Mouse (Mus musculus) forebrain, embryonic 14.5 days (tissue): Measurements from ENCODE around the gene Fam8a1. TPM values are rescaled to one million over a fixed set of nuclear protein-coding genes. Genes with fewer than 3 reads are reported as not detected.

Source experiments
- ATAC-seq: fragments of 200-750 bp; cut with Nextera tagmentation; 2 replicates; pipeline ENCODE4 v1.8.0; 2017; ENCODE audit warnings: mild to moderate bottlenecking, moderate library complexity
- DNase-seq: peaks from one replicate; pipeline ENCODE4 v3.0.0-alpha.2; 2015; ENCODE audit warnings: low spot score
- H3K27ac ChIP-seq: fragments of 300-500 bp; sonication (generic); 2 replicates; pipeline ENCODE4 v1.5.1; 2014; ENCODE audit warnings: low read depth, mild to moderate bottlenecking, control low read depth, low read length, moderate library complexity
- H3K27me3 ChIP-seq: fragments of 300-500 bp; sonication (generic); replicated peaks from 2 replicates; pipeline ENCODE4 v1.6.1; 2014; ENCODE audit warnings: low read length, control low read depth, mixed read lengths; ENCODE audit not compliant: control insufficient read depth, insufficient read depth
- H3K36me3 ChIP-seq: fragments of 300-500 bp; sonication (generic); 2 replicates; pipeline ENCODE4 v1.6.1; 2014; ENCODE audit warnings: low read length, control low read depth; ENCODE audit not compliant: control insufficient read depth, insufficient read depth
- H3K4me1 ChIP-seq: fragments of 300-500 bp; sonication (generic); 2 replicates; pipeline ENCODE4 v1.6.1; 2014; ENCODE audit warnings: antibody characterized with exemption, low read length, control low read depth; ENCODE audit not compliant: control insufficient read depth, insufficient read depth
- H3K4me2 ChIP-seq: fragments of 300-500 bp; sonication (generic); 2 replicates; pipeline ENCODE4 v1.6.1; 2014; ENCODE audit warnings: mild to moderate bottlenecking, control low read depth, low read length
- H3K4me3 ChIP-seq: fragments of 300-500 bp; sonication (generic); 2 replicates; pipeline ENCODE4 v1.5.1; 2014; ENCODE audit warnings: low read depth, low read length, control low read depth
- H3K9ac ChIP-seq: fragments of 300-500 bp; sonication (generic); 2 replicates; pipeline ENCODE4 v1.6.1; 2014; ENCODE audit warnings: mild to moderate bottlenecking, low read length, control low read depth, moderate library complexity
- H3K9me3 ChIP-seq: fragments of 300-500 bp; sonication (generic); replicated peaks from 2 replicates; pipeline ENCODE4 v1.6.1; 2016; ENCODE audit warnings: low read length, control low read depth, mixed read lengths; ENCODE audit not compliant: control insufficient read depth
- WGBS: fragments of 180-500 bp; shearing (Covaris S2); extraction: QIAGEN DNeasy Blood & Tissue Kit; methylation state at CpG from one replicate; pipeline ENCODE4 v1.1.7; 2014; 5-methylcytosine and 5-hydroxymethylcytosine counted together
- polyA plus RNA-seq: library from polyadenylated mRNA; unstranded; fragments of >200 nt; fragmentation: Nextera tagmentation; extraction: Ambion mirVana; gene quantifications from 2 replicates; pipeline ENCODE4 v1.2.1, GENCODE M21; 2014

Gene Fam8a1
- polyA plus RNA-seq, 1 experiment from 2014 or later: 14.9 TPM

DNA sequence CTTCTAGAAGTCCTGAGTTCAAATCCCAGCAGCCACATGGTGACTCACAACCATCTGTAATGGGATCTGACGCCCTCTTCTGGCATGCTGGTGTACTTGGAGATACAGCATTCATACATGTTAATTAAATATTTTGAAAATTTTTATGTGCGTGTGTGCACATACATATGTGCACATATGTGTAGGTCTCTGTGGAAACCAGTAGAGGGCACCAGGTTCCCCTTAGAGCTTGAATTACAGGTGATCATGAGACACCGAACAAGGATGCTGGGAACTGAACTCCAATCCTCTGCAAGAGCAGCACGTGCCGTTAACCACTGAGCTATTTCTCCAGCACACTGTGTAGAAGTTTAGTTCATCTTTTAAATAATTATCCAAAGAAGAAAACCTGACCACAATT, 10.1 kb upstream of the Fam8a1 start:
- H3K27ac ChIP-seq: no peak overlapping the region
- H3K27me3 ChIP-seq: no peaks in the 10 kb centered on the region
- no peaks in the 10 kb centered on the region for H3K36me3 ChIP-seq
- no peak for ATAC-seq
- H3K4me1 ChIP-seq: no peaks in the 10 kb centered on the region
- H3K9me3 ChIP-seq: no peaks in the 10 kb centered on the region
- H3K4me2 ChIP-seq: no peak overlapping the region
- H3K9ac ChIP-seq: no peak overlapping the region
- H3K4me3 ChIP-seq: no peak overlapping the region
- 92% methylated on average over 5 of the region's 5 CpGs for WGBS
- no peak for DNase-seq

DNA sequence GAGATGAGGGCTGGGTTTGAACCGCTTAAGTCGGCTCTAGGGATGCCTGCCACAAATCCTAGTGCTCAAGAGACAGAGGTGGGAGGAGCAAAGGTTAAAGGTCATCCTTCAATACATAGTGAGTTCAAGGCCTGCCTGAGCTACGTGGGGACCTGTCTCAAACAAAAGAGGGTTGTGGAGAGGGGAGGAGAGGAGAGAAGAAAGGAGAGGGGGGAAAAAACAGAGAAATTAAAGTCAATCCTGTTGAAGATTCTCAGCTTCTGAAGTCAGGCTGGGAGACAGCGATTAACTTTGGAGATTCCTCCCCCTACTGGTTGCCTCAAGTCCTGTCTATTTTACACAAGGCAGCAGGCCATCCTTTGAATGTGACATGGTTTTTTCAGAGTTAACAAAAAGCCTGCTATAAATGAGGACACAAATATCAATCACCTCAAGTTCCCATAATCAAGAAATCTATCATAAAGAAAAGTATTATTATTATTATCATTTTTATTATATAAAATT, 5.8 kb upstream of the Fam8a1 start:
- DNase-seq (peak; percentile 86), ATAC-seq (no peak)
- H3K27me3 ChIP-seq: no peaks in the 10 kb centered on the region
- WGBS: 30% methylated on average over 4 of the region's 4 CpGs
- no peaks in the 10 kb centered on the region for H3K36me3 ChIP-seq
- H3K9me3 ChIP-seq: no peaks in the 10 kb centered on the region
- no peak overlapping the region for H3K4me2 ChIP-seq
- no peak overlapping the region for H3K4me3 ChIP-seq
- H3K4me1 ChIP-seq: no peaks in the 10 kb centered on the region
- no peak overlapping the region for H3K27ac ChIP-seq
- H3K9ac ChIP-seq: no peak overlapping the region

DNA sequence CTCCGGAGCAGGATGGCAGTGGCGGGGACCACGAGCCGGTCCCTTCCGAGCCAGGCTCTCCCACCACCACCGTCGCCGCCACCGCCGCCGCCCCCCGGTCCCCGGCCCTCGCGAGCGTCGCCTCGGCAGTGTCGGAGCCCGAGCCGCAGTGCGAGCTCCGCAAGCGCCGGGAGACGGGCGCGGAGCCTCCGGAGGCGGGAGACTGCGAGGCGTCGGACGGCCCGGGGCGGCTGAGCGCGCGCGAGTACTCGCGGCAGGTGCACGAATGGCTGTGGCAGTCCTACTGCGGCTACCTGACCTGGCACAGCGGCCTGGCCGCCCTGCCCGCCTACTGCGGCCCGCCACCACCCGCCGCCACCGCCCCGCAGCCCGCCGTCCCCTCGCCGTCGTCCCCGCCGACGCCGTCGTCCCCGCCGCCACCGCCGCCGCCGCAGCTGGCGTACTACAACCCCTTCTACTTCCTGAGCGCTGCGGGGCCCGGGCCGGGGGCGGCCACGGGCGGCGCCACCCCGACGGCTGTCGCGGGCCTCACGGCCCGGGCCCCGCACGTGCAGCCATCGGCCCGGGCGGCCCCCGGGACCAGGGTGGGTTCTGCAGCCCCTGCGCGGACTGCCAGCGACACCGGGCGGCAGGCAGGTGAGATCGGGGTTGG, 424 bp downstream of the Fam8a1 start:
- under 1% methylated on average over 44 of the region's 96 CpGs for WGBS
- ATAC-seq (peak; percentile 68), DNase-seq (peak; percentile 38)
- Histone ChIP-seq H3K27ac (peak overlapping the region; percentile 87), H3K4me2 (peak overlapping the region; percentile 73), H3K9me3 (no peaks in the 10 kb centered on the region), H3K36me3 (peaks cover 32% of the 10 kb centered on the region), H3K9ac (peak overlapping the region; percentile 92), H3K27me3 (no peaks in the 10 kb centered on the region), H3K4me1 (peaks cover 12% of the 10 kb centered on the region; the same call in 1 of the 2 replicates), H3K4me3 (peak overlapping the region; percentile 89)

DNA sequence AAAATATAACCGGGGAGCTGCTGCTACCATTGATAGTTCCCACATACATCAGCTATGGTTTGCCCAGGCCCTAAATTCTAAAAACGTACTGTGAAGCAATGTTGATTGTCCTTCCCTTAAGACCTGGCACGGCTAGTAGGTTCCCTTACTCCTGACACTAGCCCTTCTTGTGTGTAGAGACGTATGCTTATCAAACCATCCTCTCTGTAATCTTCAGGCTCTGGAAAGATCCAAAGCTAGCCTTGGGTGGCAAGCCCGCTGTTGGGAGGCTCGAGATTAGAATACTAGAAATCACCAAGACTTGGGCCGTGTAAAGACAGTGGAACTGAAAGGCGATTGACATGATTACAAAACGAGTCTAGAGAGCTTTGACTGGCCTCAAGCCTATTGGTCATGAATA, 1.2 kb downstream of the Fam8a1 start:
- Histone ChIP-seq H3K27me3 (no peaks in the 10 kb centered on the region), H3K9ac (peak overlapping the region; percentile 92), H3K4me1 (peaks cover 12% of the 10 kb centered on the region; the same call in 1 of the 2 replicates), H3K36me3 (peaks cover 38% of the 10 kb centered on the region), H3K4me2 (peak overlapping the region; percentile 73), H3K9me3 (no peaks in the 10 kb centered on the region), H3K4me3 (peak overlapping the region; percentile 89), H3K27ac (no peak overlapping the region)
- no peak for ATAC-seq
- no peak for DNase-seq
- 60% methylated on average over 9 of the region's 9 CpGs for WGBS

DNA sequence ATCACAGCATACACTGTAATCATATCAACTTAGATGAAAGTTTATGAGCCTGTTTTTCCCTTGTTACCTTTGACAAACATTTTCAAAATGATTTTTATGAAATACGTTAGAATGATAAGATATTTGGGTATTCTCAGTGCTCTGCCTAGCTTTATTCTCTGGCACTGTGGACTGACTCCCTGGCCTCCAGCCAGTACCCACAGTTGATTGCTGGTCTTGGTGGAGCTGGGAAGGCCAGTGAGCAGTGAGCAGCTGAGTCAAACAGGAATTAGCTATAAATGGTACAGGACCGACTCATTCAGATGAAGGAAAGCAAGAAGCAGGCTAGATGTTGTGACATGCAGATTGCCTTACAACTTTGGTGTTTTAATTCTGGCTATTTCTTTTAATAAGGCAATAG, 5.3 kb downstream of the Fam8a1 start:
- ATAC-seq: no peak
- Histone ChIP-seq H3K9ac (no peak overlapping the region), H3K9me3 (no peaks in the 10 kb centered on the region), H3K4me2 (no peak overlapping the region), H3K4me1 (peaks cover 9% of the 10 kb centered on the region; the same call in 1 of the 2 replicates), H3K4me3 (no peak overlapping the region), H3K36me3 (peaks cover 60% of the 10 kb centered on the region), H3K27ac (no peak overlapping the region), H3K27me3 (no peaks in the 10 kb centered on the region)
- 85% methylated on average over 2 of the region's 2 CpGs for WGBS
- no peak for DNase-seq

DNA sequence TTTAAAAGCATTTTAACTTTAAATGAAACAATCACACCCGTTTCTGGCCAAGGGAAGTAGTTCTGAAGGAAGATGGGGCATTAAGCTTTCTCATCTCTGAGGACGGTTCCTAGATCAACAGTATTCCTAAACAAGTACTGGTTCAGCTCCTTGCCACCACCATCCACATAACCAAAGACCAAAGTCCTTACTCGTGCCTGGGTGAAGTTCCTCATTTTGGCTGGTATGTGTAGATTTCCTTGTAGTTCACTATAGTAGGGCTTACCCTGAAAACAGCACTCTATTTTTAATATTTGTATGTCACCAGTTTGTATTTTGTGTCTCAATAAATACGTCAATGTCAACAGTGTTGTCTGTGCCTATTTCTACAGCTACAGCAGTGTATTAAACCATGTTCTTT, 8.4 kb downstream of the Fam8a1 start:
- WGBS: 90% methylated on average over 4 of the region's 4 CpGs
- Histone ChIP-seq H3K36me3 (peaks cover 68% of the 10 kb centered on the region), H3K27ac (no peak overlapping the region), H3K9ac (no peak overlapping the region), H3K27me3 (no peaks in the 10 kb centered on the region), H3K4me2 (no peak overlapping the region), H3K4me3 (no peak overlapping the region), H3K4me1 (no peaks in the 10 kb centered on the region), H3K9me3 (no peaks in the 10 kb centered on the region)
- no peak for ATAC-seq
- no peak for DNase-seq

DNA sequence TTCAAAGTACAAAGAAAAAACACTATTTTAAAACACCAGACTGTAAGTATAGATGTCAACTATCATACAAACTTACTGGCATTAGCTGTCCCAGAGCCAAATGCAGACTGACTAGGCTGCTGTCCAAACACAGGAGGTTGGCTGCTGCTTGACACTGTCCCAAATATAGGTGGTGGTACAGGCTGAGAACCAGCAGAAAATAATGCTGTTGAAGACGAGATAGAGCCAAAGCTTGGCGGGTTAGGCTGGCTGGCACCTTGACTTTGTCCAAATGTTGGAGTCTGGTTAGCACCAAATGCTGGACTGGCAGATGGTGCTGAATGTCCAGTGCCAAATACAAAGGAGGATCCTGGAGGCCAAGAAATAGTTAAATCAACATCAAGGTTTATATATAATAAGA, 13.6 kb downstream of the Fam8a1 start:
- Histone ChIP-seq H3K27me3 (no peaks in the 10 kb centered on the region), H3K36me3 (peaks cover 76% of the 10 kb centered on the region), H3K4me3 (no peak overlapping the region), H3K9ac (no peak overlapping the region), H3K27ac (no peak overlapping the region), H3K4me1 (no peaks in the 10 kb centered on the region), H3K4me2 (no peak overlapping the region), H3K9me3 (no peaks in the 10 kb centered on the region)
- 74% methylated on average over 2 of the region's 2 CpGs for WGBS
- ATAC-seq (no peak), DNase-seq (no peak)

DNA sequence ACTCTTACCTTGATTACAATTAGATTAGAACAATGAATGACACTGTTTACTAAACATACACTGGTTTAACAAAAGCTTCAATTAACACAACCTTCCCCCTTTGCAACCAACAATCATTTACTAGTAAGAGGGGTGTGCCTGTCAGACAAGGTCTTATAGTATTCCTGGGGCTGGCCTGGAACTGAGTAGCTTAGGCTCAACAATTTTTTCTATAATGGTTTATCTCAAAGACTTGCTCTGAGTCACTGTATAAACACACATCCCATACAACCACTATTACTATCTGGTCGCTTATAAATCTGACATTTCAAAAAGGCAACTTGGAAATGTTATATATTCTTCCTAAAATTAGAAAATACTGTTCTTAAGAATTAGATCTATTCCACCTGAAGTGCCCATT, 14.0 kb downstream of the Fam8a1 start:
- Histone ChIP-seq H3K9me3 (no peaks in the 10 kb centered on the region), H3K27ac (no peak overlapping the region), H3K4me3 (no peak overlapping the region), H3K4me2 (no peak overlapping the region), H3K36me3 (peaks cover 72% of the 10 kb centered on the region), H3K4me1 (no peaks in the 10 kb centered on the region), H3K27me3 (no peaks in the 10 kb centered on the region), H3K9ac (no peak overlapping the region)
- ATAC-seq: no peak
- DNase-seq: no peak
- 94% methylated on average over 1 of the region's 1 CpGs for WGBS

DNA sequence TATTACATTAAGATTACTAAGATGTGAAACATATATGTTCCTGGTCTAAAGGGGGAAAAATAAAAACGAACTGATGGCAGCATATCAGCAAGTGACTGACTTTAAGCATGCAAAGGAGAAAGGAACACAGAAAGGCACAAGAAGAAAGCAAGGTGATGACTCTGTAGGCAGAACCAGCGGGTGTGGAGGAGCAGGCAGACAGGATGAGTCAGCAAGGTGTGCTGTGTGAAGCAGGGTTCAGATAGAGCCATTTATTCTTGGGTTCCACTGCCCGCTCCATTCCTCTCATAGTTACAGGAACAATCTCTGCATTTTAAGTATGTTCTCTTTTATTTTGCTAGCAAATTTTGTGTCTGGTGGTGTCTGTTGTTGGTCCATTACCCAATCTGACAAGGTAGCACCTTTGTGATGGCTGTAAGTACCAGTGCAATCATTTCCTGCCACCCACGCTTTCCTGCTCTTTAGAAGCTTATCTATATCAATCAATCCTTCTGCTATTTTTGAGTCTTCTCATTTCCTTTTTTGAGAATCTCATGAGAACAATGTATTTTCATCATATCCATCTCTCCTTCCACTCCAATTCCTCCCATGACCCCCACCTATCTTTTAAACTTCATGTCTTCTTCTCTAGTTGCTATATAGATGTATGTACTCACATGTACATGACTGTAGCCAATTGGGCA, 21.4 kb downstream of the Fam8a1 start:
- peaks cover 55% of the 10 kb centered on the region for H3K36me3 ChIP-seq

More for the DNA sequence above, 21.4 kb downstream of the Fam8a1 start:
- Histone ChIP-seq H3K4me2 (no peak overlapping the region), H3K9me3 (no peaks in the 10 kb centered on the region), H3K27me3 (no peaks in the 10 kb centered on the region), H3K27ac (no peak overlapping the region), H3K4me1 (0 out of 2 replicates have a peak, but pooled peaks cover 3% of the 10 kb centered on the region), H3K4me3 (no peak overlapping the region), H3K9ac (no peak overlapping the region)
- ATAC-seq (no peak), DNase-seq (no peak)
- WGBS: 89% methylated on average over 4 of the region's 4 CpGs
